Mouse (Mus musculus) lung, adult 18-20 months (tissue): Measurements from ENCODE around the gene Zfp989.
"Not testable (repeated sequence)": the region's sequence is repeated elsewhere in the genome, so short reads cannot be mapped to it uniquely, and the experiment has no call there.

Experiments
- DNase-seq, 2 experiments: peaks; one replicate each; pipeline ENCODE4 v3.0.0; 2022; ENCODE audit warnings: mixed read lengths in 2 of 2

The Zfp989 gene

GRCm38 (mm10) chr4:146971757-146972156 is at the start of gene Zfp989:
Gene Zfp989 (plus strand): TSS chr4:146971976.
- not testable (repeated sequence) for DNase-seq

GRCm38 (mm10) chr4:146932311-146933082 is 39.3 kb upstream of the Zfp989 start:
- DNase-seq: no peak

GRCm38 (mm10) chr4:146941691-146942090 is 30.1 kb upstream of the Zfp989 start:
- DNase-seq: not testable (repeated sequence)

GRCm38 (mm10) chr4:146976581-146976980 is 4.8 kb downstream of the Zfp989 start:
- DNase-seq: not testable (repeated sequence)

- not testable (repeated sequence) for DNase-seq
These were observed 46.6 kb downstream of the Zfp989 start for GRCm38 (mm10) chr4:147018400-147018799.

- DNase-seq: not testable (repeated sequence)
These were observed 49.8 kb downstream of the Zfp989 start, which contains the start of gene Rex2 for GRCm38 (mm10) chr4:147021550-147021949. Gene Rex2 (plus strand): TSS chr4:147021850.

- not testable (repeated sequence) for DNase-seq
These were observed 54.6 kb downstream of the Zfp989 start for GRCm38 (mm10) chr4:147026374-147026773.

GRCm38 (mm10) chr4:147031308-147032036 is 59.7 kb downstream of the Zfp989 start:
- not testable (repeated sequence) for DNase-seq
